Mouse (Mus musculus) megakaryocyte, embryonic 14.5 days (primary cell): ENCODE results near the gene Ankrd11. TPM values are rescaled to one million over a fixed set of nuclear protein-coding genes. Genes with fewer than 3 reads are reported as not detected.
"Not testable (repeated sequence)": the region's sequence is repeated elsewhere in the genome, so short reads cannot be mapped to it uniquely, and the experiment has no call there.

Experiments
- H3K27me3 ChIP-seq: replicated peaks from 2 replicates; pipeline ENCODE3; 2012; ENCODE audit warnings: inconsistent platforms
- H3K36me3 ChIP-seq: replicated peaks from 2 replicates; pipeline ENCODE3; 2012; ENCODE audit warnings: low read length, inconsistent platforms, mixed read lengths
- H3K4me1 ChIP-seq: 2 replicates; pipeline ENCODE4 v1.6.1; 2012; ENCODE audit warnings: inconsistent platforms
- H3K4me3 ChIP-seq: replicated peaks from 2 replicates; pipeline ENCODE3; 2012; ENCODE audit warnings: moderate library complexity, mild to moderate bottlenecking, inconsistent platforms
- H3K9me3 ChIP-seq: 2 replicates; pipeline ENCODE4 v1.6.1; 2012; ENCODE audit warnings: inconsistent platforms
- FLI1 ChIP-seq: IDR thresholded peaks from 2 replicates; pipeline ENCODE4 v1.6.1; 2012; ENCODE audit warnings: low read length, inconsistent platforms, mixed read lengths
- GATA1 ChIP-seq: IDR thresholded peaks from 3 replicates; pipeline ENCODE4 v1.6.1; 2012; ENCODE audit warnings: mixed read lengths, low read length, inconsistent platforms, borderline replicate concordance
- polyA plus RNA-seq: library from polyadenylated mRNA; stranded (reverse); fragments of >175 nt; gene quantifications from 2 replicates; pipeline ENCODE4 v1.2.3, GENCODE M21; 2012; ENCODE audit warnings: low replicate concordance; ENCODE audit not compliant: insufficient read depth

Gene Ankrd11
- polyA plus RNA-seq, 1 experiment: 49.4 TPM

DNA sequence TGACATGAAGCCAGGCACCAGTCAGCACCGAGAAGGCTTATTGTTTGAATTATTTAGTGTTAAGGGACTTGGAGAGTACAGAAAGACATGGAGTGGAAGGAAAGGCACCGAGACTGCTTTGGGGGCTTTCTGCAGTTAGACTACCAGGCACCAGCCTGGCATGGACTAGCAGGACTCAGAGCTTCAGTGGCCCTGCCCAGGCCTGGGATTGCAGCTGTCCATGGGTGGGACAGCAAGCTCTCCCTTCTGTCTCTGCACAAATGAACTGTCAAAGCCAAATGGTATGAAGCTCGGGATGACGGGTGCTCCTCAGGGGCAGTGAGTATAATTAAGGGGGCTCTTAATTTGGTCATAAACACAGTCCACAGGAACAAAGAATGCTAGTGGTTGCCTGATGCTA, 22.0 kb upstream of the Ankrd11 start:
- TF ChIP-seq FLI1: no peak
- TF ChIP-seq GATA1: no peak
- Histone ChIP-seq H3K4me3 (peak overlapping the region; percentile 96), H3K9me3 (no peaks in the 10 kb centered on the region), H3K27me3 (no peaks in the 10 kb centered on the region), H3K4me1 (peaks cover 46% of the 10 kb centered on the region), H3K36me3 (peaks cover 27% of the 10 kb centered on the region)

- H3K4me1 ChIP-seq: peaks cover 46% of the 10 kb centered on the region
- no peaks in the 10 kb centered on the region for H3K27me3 ChIP-seq
- H3K4me3 ChIP-seq: no peak within 1 kb of the TSS
- TF ChIP-seq FLI1 (no peak), GATA1 (no peak)
- H3K9me3 ChIP-seq: no peaks in the 10 kb centered on the region
- peaks cover 20% of the 10 kb centered on the region for H3K36me3 ChIP-seq
These were observed 20.6 kb upstream of the Ankrd11 start, which contains the start of gene Spg7 for GRCm38 (mm10) chr8:123062721-123063120. TSS of gene Spg7 (plus strand) at chr8:123062942.

GRCm38 (mm10) chr8:123051458-123051857, 9.4 kb upstream of the Ankrd11 start:
- H3K4me3 ChIP-seq: no peak overlapping the region
- no peaks in the 10 kb centered on the region for H3K27me3 ChIP-seq
- H3K4me1 ChIP-seq: peaks cover 41% of the 10 kb centered on the region
- H3K36me3 ChIP-seq: no peaks in the 10 kb centered on the region
- TF ChIP-seq FLI1 (no peak), GATA1 (no peak)
- H3K9me3 ChIP-seq: no peaks in the 10 kb centered on the region

GRCm38 (mm10) chr8:123048402-123048801, 6.3 kb upstream of the Ankrd11 start:
- TF ChIP-seq GATA1 (no peak), FLI1 (no peak)
- no peaks in the 10 kb centered on the region for H3K9me3 ChIP-seq
- no peak overlapping the region for H3K4me3 ChIP-seq
- H3K27me3 ChIP-seq: no peaks in the 10 kb centered on the region
- peaks cover 18% of the 10 kb centered on the region for H3K36me3 ChIP-seq
- H3K4me1 ChIP-seq: peaks cover 31% of the 10 kb centered on the region

DNA sequence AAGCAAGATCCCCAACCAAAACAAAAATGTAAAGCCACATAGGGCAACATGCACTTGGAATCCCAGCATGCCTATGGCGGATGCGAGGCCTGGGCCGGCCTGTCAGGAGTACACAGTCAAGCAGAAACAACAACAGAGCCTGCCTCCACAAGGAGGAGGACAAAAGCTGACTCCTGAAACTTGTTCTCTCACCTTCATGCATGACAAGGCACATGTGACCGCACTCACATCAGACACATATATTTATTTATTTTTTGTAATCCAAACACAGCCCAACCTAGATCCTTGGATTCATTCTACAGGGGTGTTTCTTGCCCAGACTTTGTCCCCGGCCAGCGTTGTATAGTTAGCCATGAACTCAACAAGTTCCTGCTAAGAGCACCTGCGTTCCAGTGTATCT, 5.8 kb upstream of the Ankrd11 start:
- no peaks in the 10 kb centered on the region for H3K9me3 ChIP-seq
- H3K27me3 ChIP-seq: no peaks in the 10 kb centered on the region

GRCm38 (mm10) chr8:123046706-123047105, 4.6 kb upstream of the Ankrd11 start:
- Histone ChIP-seq H3K4me1 (peaks cover 21% of the 10 kb centered on the region), H3K9me3 (no peaks in the 10 kb centered on the region), H3K27me3 (no peaks in the 10 kb centered on the region), H3K36me3 (peaks cover 18% of the 10 kb centered on the region), H3K4me3 (no peak overlapping the region)
- no peak for TF ChIP-seq FLI1
- no peak for TF ChIP-seq GATA1

More for the DNA sequence above, 5.8 kb upstream of the Ankrd11 start:
- Histone ChIP-seq H3K36me3 (peaks cover 18% of the 10 kb centered on the region), H3K4me1 (peaks cover 29% of the 10 kb centered on the region), H3K4me3 (no peak overlapping the region)
- TF ChIP-seq GATA1 (no peak), FLI1 (no peak)

DNA sequence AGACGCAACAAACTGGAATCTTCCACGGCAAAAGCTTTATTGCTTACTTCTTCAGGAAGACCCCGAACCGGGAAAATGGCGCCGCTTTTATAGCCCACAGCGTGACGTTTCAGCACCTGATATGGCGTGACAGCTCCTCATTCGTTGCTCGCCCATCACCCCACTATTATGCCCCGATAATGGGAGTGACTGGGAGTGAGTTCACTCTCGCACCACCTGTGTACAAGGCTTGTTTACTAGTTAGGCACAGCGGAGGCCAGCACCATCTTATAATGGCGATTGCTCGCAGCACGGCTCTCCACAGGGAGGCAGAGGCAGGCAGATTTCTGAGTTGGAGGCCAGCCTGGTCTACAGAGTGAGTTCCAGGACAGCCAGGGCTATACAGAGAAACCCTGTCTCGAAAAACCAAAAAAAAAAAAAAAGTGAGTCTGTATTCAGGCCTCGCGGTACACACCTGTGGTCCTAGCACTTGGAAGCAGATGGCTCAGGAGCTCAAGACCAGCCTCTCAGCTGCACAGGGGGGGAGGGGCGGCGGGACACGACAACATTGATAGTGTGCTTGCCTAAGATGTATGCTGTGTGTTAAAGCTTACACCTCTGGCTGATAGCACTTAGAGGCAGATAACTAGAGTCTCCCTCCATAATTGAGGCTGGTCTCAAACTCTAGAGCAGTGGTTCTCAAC, 2.8 kb upstream of the Ankrd11 start:
- peaks cover 18% of the 10 kb centered on the region for H3K36me3 ChIP-seq
- not testable (repeated sequence) for H3K27me3 ChIP-seq, H3K9me3 ChIP-seq, H3K4me3 ChIP-seq
- H3K4me1 ChIP-seq: peaks cover 24% of the 10 kb centered on the region

DNA sequence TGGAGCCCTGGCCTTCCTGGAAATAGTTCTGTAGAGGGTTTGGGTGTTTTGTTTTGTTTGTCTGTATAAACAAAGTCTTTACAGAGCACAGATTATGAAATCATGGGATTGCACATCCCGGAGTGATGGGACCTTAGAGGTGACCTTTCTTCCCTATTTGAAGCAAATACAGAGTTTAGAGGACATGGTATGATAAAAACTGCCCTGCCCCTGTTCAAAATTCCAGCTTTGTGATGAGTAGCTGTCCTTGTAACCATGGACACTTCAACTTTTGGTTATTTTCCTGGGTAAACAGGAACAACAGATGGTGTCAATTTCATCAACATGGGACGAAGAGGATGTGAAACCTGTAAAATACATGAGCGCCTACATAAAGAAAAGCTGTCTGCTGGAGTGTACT, 1.9 kb upstream of the Ankrd11 start:
- Histone ChIP-seq H3K9me3 (no peaks in the 10 kb centered on the region), H3K4me3 (peak overlapping the region; percentile 96), H3K4me1 (peaks cover 33% of the 10 kb centered on the region), H3K27me3 (no peaks in the 10 kb centered on the region), H3K36me3 (peaks cover 18% of the 10 kb centered on the region)
- TF ChIP-seq FLI1 (no peak), GATA1 (no peak)

DNA sequence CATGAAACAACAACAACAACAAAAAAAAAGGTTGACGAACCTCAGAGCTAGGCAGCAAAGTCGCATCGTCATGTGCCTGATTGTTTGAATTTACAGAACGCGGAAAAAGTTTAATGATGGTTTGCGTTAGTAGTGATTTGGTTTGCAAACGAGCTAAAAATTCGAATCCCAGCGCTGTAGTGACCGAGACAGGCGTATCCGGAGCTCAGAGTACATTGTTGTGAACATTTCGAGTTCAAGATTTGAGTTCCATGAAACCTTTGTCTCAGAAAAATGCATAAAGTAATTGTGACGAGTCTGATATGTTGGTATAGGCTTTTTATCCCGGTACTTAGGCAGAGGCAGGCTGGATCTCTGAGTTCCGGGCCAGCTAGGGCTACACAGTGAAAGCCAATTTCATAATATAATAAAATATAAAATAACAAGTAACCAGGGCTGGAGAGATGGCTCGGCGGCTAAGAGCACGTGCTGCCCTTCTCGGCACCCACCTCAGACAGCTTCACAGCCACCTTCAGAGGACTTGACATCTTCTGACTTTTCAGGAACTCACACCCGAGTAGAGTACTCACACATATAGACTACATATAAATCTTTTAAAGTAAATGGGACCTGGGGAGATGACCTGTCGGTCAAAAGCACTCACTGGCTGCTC, 1.0 kb upstream of the Ankrd11 start:
- peaks cover 41% of the 10 kb centered on the region for H3K4me1 ChIP-seq

DNA sequence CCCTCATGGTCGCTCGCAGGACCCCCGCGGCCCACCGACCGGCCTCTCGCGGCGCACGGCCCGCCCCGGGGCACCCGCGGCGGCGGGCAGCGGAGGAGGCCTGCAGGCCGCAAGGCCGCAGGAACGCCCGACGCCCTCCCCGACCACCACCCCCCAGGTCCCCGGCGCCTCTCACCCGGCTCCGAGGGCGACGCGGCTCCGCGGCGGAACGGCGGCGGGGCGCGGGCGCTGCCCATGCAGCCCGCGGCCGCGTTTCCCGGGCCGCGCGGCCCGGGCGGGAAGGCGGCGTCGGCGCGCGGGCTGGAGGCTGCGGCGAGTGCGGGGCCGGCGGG, 337 bp downstream of the Ankrd11 start:
- peaks cover 52% of the 10 kb centered on the region for H3K4me1 ChIP-seq
- H3K36me3 ChIP-seq: peaks cover 22% of the 10 kb centered on the region
- H3K27me3 ChIP-seq: no peaks in the 10 kb centered on the region
- TF ChIP-seq FLI1 (no peak), GATA1 (no peak)
- H3K4me3 ChIP-seq: peak overlapping the region; percentile 96
- no peaks in the 10 kb centered on the region for H3K9me3 ChIP-seq

More for the DNA sequence above, 1.0 kb upstream of the Ankrd11 start:
- no peak for TF ChIP-seq GATA1
- Histone ChIP-seq H3K4me3 (peak overlapping the region; percentile 96), H3K9me3 (no peaks in the 10 kb centered on the region), H3K36me3 (peaks cover 22% of the 10 kb centered on the region), H3K27me3 (no peaks in the 10 kb centered on the region)
